Mouse (Mus musculus): ENCODE data around the gene Fam129b. TPM values are rescaled to one million over a fixed set of nuclear protein-coding genes. Genes with fewer than 3 reads are reported as not detected.

Gene Fam129b
- polyA plus RNA-seq, 1 experiment from 2014 or later: 56.2 TPM

GRCm38 (mm10) chr2:32859010-32859621 is 16.8 kb upstream of the Fam129b start:
- peak; percentile 49; the same call in 1 of the 2 replicates for ATAC-seq (ENCODE audit: low FRiP score, low TSS enrichment)
- Histone ChIP-seq H3K4me2 (replicated peaks; ENCODE audit: low read depth, low read length) (no peak overlapping the region), H3K9ac (replicated peaks; ENCODE audit: low read length) (no peak overlapping the region), H3K27ac (ENCODE audit: low read length) (no peak overlapping the region), H3K4me1 (ENCODE audit: insufficient read depth, low read length) (no peaks in the 10 kb centered on the region), H3K27me3 (ENCODE audit: insufficient read depth, low read length) (no peaks in the 10 kb centered on the region), H3K36me3 (ENCODE audit: insufficient read depth, low read length) (no peaks in the 10 kb centered on the region), H3K4me3 (ENCODE audit: low read length) (no peak overlapping the region), H3K9me3 (ENCODE audit: low read length) (no peaks in the 10 kb centered on the region)
- 45% methylated on average over 10 of the region's 10 CpGs for WGBS

- 81% methylated on average over 5 of the region's 5 CpGs for WGBS
- H3K36me3 ChIP-seq (ENCODE audit: insufficient read depth, low read length): no peaks in the 10 kb centered on the region
These were observed 16.3 kb upstream of the Fam129b start for GRCm38 (mm10) chr2:32859622-32860012.

DNA sequence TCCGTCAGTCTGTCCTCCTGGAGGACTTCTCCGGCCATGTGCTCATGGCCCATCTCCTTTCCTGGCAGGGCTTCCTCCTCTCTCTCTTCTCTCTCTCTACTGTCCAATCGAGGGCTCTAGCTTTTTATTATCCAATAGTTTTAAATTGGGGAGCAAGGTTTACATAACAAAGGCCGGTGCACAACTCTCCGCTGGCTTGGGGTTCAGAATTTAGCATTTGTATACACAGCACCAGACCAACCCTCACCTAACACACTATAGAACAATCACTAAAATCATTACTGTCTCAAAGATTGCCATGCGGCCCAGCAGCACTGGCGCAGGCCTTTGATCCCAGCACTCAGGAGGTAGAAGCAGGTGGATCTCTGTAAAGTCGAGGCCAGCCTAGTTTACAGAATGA is 15.1 kb upstream of the Fam129b start:
- 77% methylated on average over 8 of the region's 8 CpGs for WGBS
- Histone ChIP-seq H3K36me3 (ENCODE audit: insufficient read depth, low read length) (no peaks in the 10 kb centered on the region), H3K9ac (replicated peaks; ENCODE audit: low read length) (no peak overlapping the region), H3K4me1 (ENCODE audit: insufficient read depth, low read length) (no peaks in the 10 kb centered on the region), H3K4me2 (replicated peaks; ENCODE audit: low read depth, low read length) (no peak overlapping the region), H3K27me3 (ENCODE audit: insufficient read depth, low read length) (no peaks in the 10 kb centered on the region), H3K27ac (ENCODE audit: low read length) (no peak overlapping the region), H3K4me3 (ENCODE audit: low read length) (no peak overlapping the region), H3K9me3 (ENCODE audit: low read length) (no peaks in the 10 kb centered on the region)
- ATAC-seq (ENCODE audit: low FRiP score, low TSS enrichment): no peak

More at GRCm38 (mm10) chr2:32859622-32860012, 16.3 kb upstream of the Fam129b start:
- H3K4me2 ChIP-seq (replicated peaks; ENCODE audit: low read depth, low read length): no peak overlapping the region
- no peaks in the 10 kb centered on the region for H3K4me1 ChIP-seq (ENCODE audit: insufficient read depth, low read length)
- no peak for ATAC-seq (ENCODE audit: low FRiP score, low TSS enrichment)
- no peak overlapping the region for H3K4me3 ChIP-seq (ENCODE audit: low read length)
- no peak overlapping the region for H3K27ac ChIP-seq (ENCODE audit: low read length)
- no peaks in the 10 kb centered on the region for H3K9me3 ChIP-seq (ENCODE audit: low read length)
- no peak overlapping the region for H3K9ac ChIP-seq (replicated peaks; ENCODE audit: low read length)
- no peaks in the 10 kb centered on the region for H3K27me3 ChIP-seq (ENCODE audit: insufficient read depth, low read length)

DNA sequence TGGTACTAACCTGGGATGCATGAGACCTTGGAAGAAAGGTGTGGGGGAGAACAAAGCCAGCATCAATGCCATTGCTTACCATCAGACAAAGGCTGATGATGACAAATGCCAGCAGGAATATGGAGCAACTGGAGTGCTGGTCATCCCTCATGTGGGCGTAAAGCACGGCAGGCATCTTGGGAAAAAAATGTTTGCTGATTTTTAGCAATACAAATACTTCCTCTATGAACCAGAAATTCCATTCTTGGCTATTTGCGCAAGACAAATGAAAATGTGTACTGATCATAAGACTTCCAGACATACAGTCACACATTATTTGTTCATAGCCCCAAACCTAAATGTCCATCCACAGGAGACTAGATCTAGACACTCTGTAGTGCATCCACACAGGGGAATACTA is 12.6 kb upstream of the Fam129b start:
- ATAC-seq (ENCODE audit: low FRiP score, low TSS enrichment): no peak
- H3K27ac ChIP-seq (ENCODE audit: low read length): no peak overlapping the region
- 95% methylated on average over 3 of the region's 3 CpGs for WGBS

GRCm38 (mm10) chr2:32864755-32865154 is 11.2 kb upstream of the Fam129b start:
- 65% methylated on average over 2 of the region's 2 CpGs for WGBS
- no peaks in the 10 kb centered on the region for H3K36me3 ChIP-seq (ENCODE audit: insufficient read depth, low read length)
- H3K27ac ChIP-seq (ENCODE audit: low read length): no peak overlapping the region
- H3K4me3 ChIP-seq (ENCODE audit: low read length): no peak overlapping the region
- H3K4me2 ChIP-seq (replicated peaks; ENCODE audit: low read depth, low read length): no peak overlapping the region
- 0 out of 2 replicates have a peak, but pooled peaks cover 2% of the 10 kb centered on the region for H3K4me1 ChIP-seq (ENCODE audit: insufficient read depth, low read length)
- H3K9ac ChIP-seq (replicated peaks; ENCODE audit: low read length): no peak overlapping the region
- no peaks in the 10 kb centered on the region for H3K9me3 ChIP-seq (ENCODE audit: low read length)
- no peak for ATAC-seq (ENCODE audit: low FRiP score, low TSS enrichment)
- H3K27me3 ChIP-seq (ENCODE audit: insufficient read depth, low read length): no peaks in the 10 kb centered on the region

More for the DNA sequence above, 12.6 kb upstream of the Fam129b start:
- Histone ChIP-seq H3K9me3 (ENCODE audit: low read length) (no peaks in the 10 kb centered on the region), H3K4me2 (replicated peaks; ENCODE audit: low read depth, low read length) (no peak overlapping the region), H3K4me1 (ENCODE audit: insufficient read depth, low read length) (no peaks in the 10 kb centered on the region), H3K27me3 (ENCODE audit: insufficient read depth, low read length) (no peaks in the 10 kb centered on the region), H3K4me3 (ENCODE audit: low read length) (no peak overlapping the region), H3K36me3 (ENCODE audit: insufficient read depth, low read length) (no peaks in the 10 kb centered on the region), H3K9ac (replicated peaks; ENCODE audit: low read length) (no peak overlapping the region)

DNA sequence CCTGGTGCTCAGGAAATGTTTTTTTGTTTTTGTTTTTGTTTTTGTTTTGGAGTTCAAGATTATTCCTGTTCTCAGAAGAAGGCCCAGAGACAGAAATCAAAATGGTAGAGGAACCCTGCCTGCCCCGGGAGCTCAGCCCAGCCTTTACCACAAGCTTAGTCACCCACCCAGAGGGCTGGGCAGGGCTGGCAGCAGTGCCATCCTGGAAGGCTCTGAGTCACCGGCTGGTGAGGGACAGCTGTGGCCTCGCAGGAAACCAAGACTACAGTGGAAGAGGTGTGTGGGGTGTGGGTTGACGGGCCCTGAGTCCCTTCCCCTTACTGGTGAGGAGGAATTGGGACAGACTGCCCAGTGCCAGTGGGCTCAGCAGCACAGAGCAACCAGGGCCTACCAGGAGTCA is 8.6 kb upstream of the Fam129b start:
- ATAC-seq (ENCODE audit: low FRiP score, low TSS enrichment): no peak
- Histone ChIP-seq H3K36me3 (ENCODE audit: insufficient read depth, low read length) (no peaks in the 10 kb centered on the region), H3K27me3 (ENCODE audit: insufficient read depth, low read length) (no peaks in the 10 kb centered on the region), H3K4me1 (ENCODE audit: insufficient read depth, low read length) (0 out of 2 replicates have a peak, but pooled peaks cover 6% of the 10 kb centered on the region), H3K4me2 (replicated peaks; ENCODE audit: low read depth, low read length) (no peak overlapping the region), H3K27ac (ENCODE audit: low read length) (no peak overlapping the region), H3K4me3 (ENCODE audit: low read length) (no peak overlapping the region), H3K9me3 (ENCODE audit: low read length) (no peaks in the 10 kb centered on the region), H3K9ac (replicated peaks; ENCODE audit: low read length) (no peak overlapping the region)
- 72% methylated on average over 4 of the region's 4 CpGs for WGBS

DNA sequence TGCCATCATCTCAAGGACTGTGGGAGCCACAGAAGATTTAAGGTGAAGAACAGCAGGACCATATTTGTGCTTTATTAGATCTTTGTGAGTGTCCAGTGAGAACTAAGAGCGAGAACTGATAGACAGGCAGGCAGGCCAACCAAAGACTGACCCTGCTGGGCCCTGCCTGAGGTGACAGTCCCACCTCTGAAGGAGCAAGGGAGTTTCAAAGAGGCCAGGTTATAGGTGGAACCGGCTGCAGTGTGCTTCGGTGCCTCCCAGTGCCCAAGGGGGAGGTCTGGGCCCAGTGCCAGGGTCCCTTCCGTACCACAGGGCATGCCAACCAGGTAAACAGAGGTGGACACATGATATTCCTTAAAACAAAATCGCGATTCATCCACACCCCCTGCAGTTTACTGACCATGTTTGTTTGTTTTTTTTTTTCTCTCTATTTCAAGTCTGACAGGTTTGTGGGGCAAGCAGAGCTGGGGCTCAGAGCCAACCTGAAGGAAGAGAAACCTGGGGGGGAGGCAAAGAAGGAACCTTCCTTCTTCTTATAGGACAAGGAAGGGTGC is 6.1 kb upstream of the Fam129b start:
- Histone ChIP-seq H3K27ac (ENCODE audit: low read length) (peak overlapping the region; percentile 38), H3K36me3 (ENCODE audit: insufficient read depth, low read length) (no peaks in the 10 kb centered on the region), H3K4me3 (ENCODE audit: low read length) (no peak overlapping the region), H3K4me1 (ENCODE audit: insufficient read depth, low read length) (peaks cover 19% of the 10 kb centered on the region), H3K27me3 (ENCODE audit: insufficient read depth, low read length) (no peaks in the 10 kb centered on the region), H3K4me2 (replicated peaks; ENCODE audit: low read depth, low read length) (no peak overlapping the region), H3K9me3 (ENCODE audit: low read length) (no peaks in the 10 kb centered on the region), H3K9ac (replicated peaks; ENCODE audit: low read length) (no peak overlapping the region)
- ATAC-seq (ENCODE audit: low FRiP score, low TSS enrichment): no peak
- 50% methylated on average over 6 of the region's 6 CpGs for WGBS

- H3K4me2 ChIP-seq (replicated peaks; ENCODE audit: low read depth, low read length): no peak overlapping the region
- no peak overlapping the region for H3K9ac ChIP-seq (replicated peaks; ENCODE audit: low read length)
- no peaks in the 10 kb centered on the region for H3K9me3 ChIP-seq (ENCODE audit: low read length)
- H3K27me3 ChIP-seq (ENCODE audit: insufficient read depth, low read length): no peaks in the 10 kb centered on the region
- no peaks in the 10 kb centered on the region for H3K36me3 ChIP-seq (ENCODE audit: insufficient read depth, low read length)
- no peak overlapping the region for H3K4me3 ChIP-seq (ENCODE audit: low read length)
- no peak for ATAC-seq (ENCODE audit: low FRiP score, low TSS enrichment)
- peak overlapping the region; percentile 38 for H3K27ac ChIP-seq (ENCODE audit: low read length)
- peaks cover 26% of the 10 kb centered on the region for H3K4me1 ChIP-seq (ENCODE audit: insufficient read depth, low read length)
- WGBS: 39% methylated on average over 8 of the region's 8 CpGs
These were observed 5.4 kb upstream of the Fam129b start for GRCm38 (mm10) chr2:32870275-32871100.

DNA sequence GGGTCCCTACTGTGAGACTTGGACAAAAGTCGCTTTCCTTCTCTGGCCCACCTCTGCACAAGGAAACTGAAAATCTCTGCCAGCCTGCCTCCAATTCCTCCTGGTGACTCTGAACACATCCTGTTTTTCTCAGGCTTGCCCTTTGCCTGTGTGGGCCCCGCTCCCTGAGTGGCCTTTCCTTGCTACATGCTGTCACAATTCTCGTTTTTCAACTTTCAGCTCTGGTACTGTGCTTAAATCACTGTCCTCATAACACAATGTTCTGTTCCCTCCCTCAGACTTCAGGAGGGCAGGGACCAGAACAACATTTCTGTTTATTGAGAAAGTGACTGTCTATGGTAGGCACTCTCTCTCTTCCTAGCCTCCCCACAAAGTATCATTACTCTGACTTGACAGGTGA is 1.8 kb upstream of the Fam129b start:
- Histone ChIP-seq H3K27ac (ENCODE audit: low read length) (peak overlapping the region; percentile 23; the same call in 1 of the 2 replicates), H3K9me3 (ENCODE audit: low read length) (no peaks in the 10 kb centered on the region), H3K27me3 (ENCODE audit: insufficient read depth, low read length) (no peaks in the 10 kb centered on the region), H3K9ac (replicated peaks; ENCODE audit: low read length) (0 out of 2 replicates have a peak overlapping the region, but pooled peaks have one; percentile 27), H3K4me2 (replicated peaks; ENCODE audit: low read depth, low read length) (no peak overlapping the region), H3K4me1 (ENCODE audit: insufficient read depth, low read length) (peaks cover 54% of the 10 kb centered on the region), H3K36me3 (ENCODE audit: insufficient read depth, low read length) (no peaks in the 10 kb centered on the region), H3K4me3 (ENCODE audit: low read length) (no peak overlapping the region)
- ATAC-seq (ENCODE audit: low FRiP score, low TSS enrichment): no peak
- WGBS: 59% methylated on average over 3 of the region's 3 CpGs

Measured in kidney, embryonic 16.5 days (tissue).